In the genomic region with DNA sequence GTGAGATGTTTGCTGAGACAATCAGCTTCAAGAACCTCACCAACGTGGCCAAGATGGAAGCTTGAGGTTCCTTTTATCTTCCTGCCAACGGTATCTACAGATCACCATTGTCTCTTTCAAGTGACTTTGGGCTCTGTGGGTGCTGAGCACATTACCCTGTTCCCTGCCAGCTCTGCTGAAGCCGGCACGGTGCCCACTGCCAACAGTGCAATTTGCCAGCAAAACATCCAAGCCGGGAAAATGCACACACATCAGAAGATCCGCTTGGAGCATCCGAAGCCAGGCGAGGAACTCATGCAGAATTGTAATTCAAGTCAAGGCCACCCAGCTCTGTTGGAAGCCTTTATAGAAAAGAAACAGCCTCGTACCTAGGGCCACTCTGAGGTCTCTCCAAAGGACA, we compare ENCODE assay signal across 11 mouse cellular contexts.
DNase-seq lines count a peak whose midpoint lies in the region; ATAC-seq and TF ChIP-seq lines count a peak whose summit lies in the region.
"Had no signal": no experiment of that assay in that cellular context is flagged by ENCODE, and none has a peak within 500 bp of the region (broad histone marks: within the 10 kb centered on the region; RNA-seq: fewer than 3 reads in every experiment).

No protein-coding gene starts in this region.

- H3K4me2 ChIP-seq in kidney, embryonic 16.5 days (replicated peaks; ENCODE audit: low read depth, low read length), result no peak overlapping the region
- H3K4me2 ChIP-seq: forebrain, embryonic 15.5 days; heart, embryonic 11.5 days; stomach, embryonic 15.5 days had no signal

- ATAC-seq in kidney, embryonic 16.5 days (ENCODE audit: low FRiP score, low TSS enrichment), result no peak
- ATAC-seq: forebrain, embryonic 15.5 days had no signal

- no peaks in the 10 kb centered on the region for H3K27me3 ChIP-seq in cerebellum, adult 2 months (ENCODE audit: control insufficient read depth, insufficient read depth, low read length)
- H3K27me3 ChIP-seq in kidney, embryonic 16.5 days (ENCODE audit: insufficient read depth, low read length), result no peaks in the 10 kb centered on the region
- H3K27me3 ChIP-seq: forebrain, embryonic 15.5 days; stomach, embryonic 15.5 days had no signal

- H3K9ac ChIP-seq in kidney, embryonic 16.5 days (replicated peaks; ENCODE audit: low read length), result no peak overlapping the region
- H3K9ac ChIP-seq: forebrain, embryonic 15.5 days; stomach, embryonic 15.5 days had no signal

- H3K4me1 ChIP-seq in cerebellum, adult 2 months (ENCODE audit: control insufficient read depth, insufficient read depth, low read length), result peaks cover 8% of the 10 kb centered on the region
- H3K4me1 ChIP-seq in kidney, embryonic 16.5 days (ENCODE audit: insufficient read depth, low read length), result no peaks in the 10 kb centered on the region
- H3K4me1 ChIP-seq: embryonic facial prominence, embryonic 10.5 days; stomach, embryonic 15.5 days had no signal

- no peak overlapping the region for H3K27ac ChIP-seq in cerebellum, adult 2 months (ENCODE audit: insufficient read depth, low read length)
- no peak overlapping the region for H3K27ac ChIP-seq in kidney, embryonic 16.5 days (ENCODE audit: low read length)
- H3K27ac ChIP-seq: embryonic facial prominence, embryonic 10.5 days; forebrain, embryonic 15.5 days; stomach, embryonic 15.5 days had no signal

- no peak for TF ChIP-seq POLR2A in cerebellum, adult 2 months (IDR thresholded peaks at IDR 0.05; ENCODE audit: borderline replicate concordance, insufficient read depth, low read length)

- 8% methylated on average over 9 of the region's 9 CpGs for WGBS in cerebellum, adult 2 months
- WGBS in kidney, embryonic 16.5 days, result 86% methylated on average over 9 of the region's 9 CpGs

- peak; percentile 26 for DNase-seq in layer of hippocampus, adult 11-12 months (ENCODE audit: low spot score)
- DNase-seq in layer of hippocampus, adult 9-10 months (ENCODE audit: low spot score), result no peak
- DNase-seq in cerebellum, adult 2 months, result peak; percentile 51 to 59
- peak; percentile 8 to 44 for DNase-seq in layer of hippocampus, adult 8-10 months (ENCODE audit: low spot score in 2 of 2)
- DNase-seq in right cerebral cortex, postnatal 14 days, result peak; percentile 26
- DNase-seq in adrenal gland, postnatal 10 days, result no peak

- TF ChIP-seq CTCF in cerebellum, adult 2 months (IDR thresholded peaks at IDR 0.05; ENCODE audit: borderline replicate concordance, insufficient read depth, low read depth, low read length), result no peak

- H3K4me3 ChIP-seq in cerebellum, adult 2 months (replicated peaks; ENCODE audit: insufficient read depth, low read depth, low read length), result no peak overlapping the region
- no peak overlapping the region for H3K4me3 ChIP-seq in kidney, embryonic 16.5 days (ENCODE audit: low read length)
- H3K4me3 ChIP-seq: embryonic facial prominence, embryonic 10.5 days; forebrain, embryonic 15.5 days; stomach, embryonic 15.5 days had no signal

- no peaks in the 10 kb centered on the region for H3K9me3 ChIP-seq in kidney, embryonic 16.5 days (ENCODE audit: low read length)
- H3K9me3 ChIP-seq: embryonic facial prominence, embryonic 10.5 days; forebrain, embryonic 15.5 days; stomach, embryonic 15.5 days had no signal

- no peaks in the 10 kb centered on the region for H3K36me3 ChIP-seq in kidney, embryonic 16.5 days (ENCODE audit: insufficient read depth, low read length)
- H3K36me3 ChIP-seq: embryonic facial prominence, embryonic 10.5 days; forebrain, embryonic 15.5 days; stomach, embryonic 15.5 days had no signal

Comparison
In these comparisons a context has a peak if more than half of its experiments do, and no peak if none do; other contexts are left out.
1. DNase-seq: peak in layer of hippocampus, adult 11-12 months (single experiment), cerebellum, adult 2 months (2 of 2), layer of hippocampus, adult 8-10 months (2 of 2) and right cerebral cortex, postnatal 14 days (single experiment); none in layer of hippocampus, adult 9-10 months (single experiment) and adrenal gland, postnatal 10 days (single experiment).